Mouse (Mus musculus): ENCODE measurements around the gene Zcchc14. TPM values are rescaled to one million over a fixed set of nuclear protein-coding genes. Genes with fewer than 3 reads are reported as not detected.
"Not testable (repeated sequence)": the region's sequence is repeated elsewhere in the genome, so short reads cannot be mapped to it uniquely, and the experiment has no call there.

Zcchc14 gene
- polyA plus RNA-seq, 1 experiment = 11.0 TPM

- no peak overlapping the region for H3K27ac ChIP-seq (ENCODE audit: control insufficient read depth, insufficient read depth, low read depth, low read length)
- no peaks in the 10 kb centered on the region for H3K27me3 ChIP-seq (ENCODE audit: control insufficient read depth, insufficient read depth, low read length)
- TF ChIP-seq POLR2A (IDR thresholded peaks at IDR 0.05; ENCODE audit: control insufficient read depth, low read depth, low read length) (no peak), CTCF (IDR thresholded peaks at IDR 0.05; ENCODE audit: control insufficient read depth, insufficient read depth, insufficient replicate concordance, low read depth, low read length) (no peak)
- H3K36me3 ChIP-seq (ENCODE audit: control insufficient read depth, insufficient read depth, low read length) = no peaks in the 10 kb centered on the region
- no peak overlapping the region for H3K4me3 ChIP-seq (ENCODE audit: control insufficient read depth, low read depth, low read length)
- peaks cover 6% of the 10 kb centered on the region for H3K4me1 ChIP-seq (ENCODE audit: control insufficient read depth, insufficient read depth, low read length)
Measured at GRCm38 (mm10) chr8:121675161-121675560, 22.5 kb upstream of the Zcchc14 start.

DNA sequence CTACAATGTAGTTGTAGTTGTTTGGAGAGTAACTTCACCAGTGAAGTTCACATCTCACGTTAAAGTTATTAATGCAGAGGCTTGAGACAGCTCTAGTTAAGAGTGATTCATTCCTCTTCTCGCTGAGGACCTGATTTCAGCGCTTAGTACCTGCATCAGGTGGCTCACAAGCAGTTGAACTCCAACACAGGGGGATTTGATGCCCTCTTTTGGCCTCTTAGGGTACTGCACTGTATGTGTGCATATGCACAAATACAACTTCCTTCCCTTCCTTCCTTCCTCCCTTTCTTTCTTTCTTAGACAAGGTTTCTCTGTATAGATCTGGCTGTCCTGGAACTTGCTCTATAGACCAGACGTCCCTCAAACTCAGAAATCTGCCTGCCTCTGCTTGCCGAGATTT, 21.8 kb upstream of the Zcchc14 start:
- TF ChIP-seq POLR2A (IDR thresholded peaks at IDR 0.05; ENCODE audit: control insufficient read depth, low read depth, low read length) = no peak
- no peak for TF ChIP-seq CTCF (IDR thresholded peaks at IDR 0.05; ENCODE audit: control insufficient read depth, insufficient read depth, insufficient replicate concordance, low read depth, low read length)
- Histone ChIP-seq H3K4me1 (ENCODE audit: control insufficient read depth, insufficient read depth, low read length) (peaks cover 6% of the 10 kb centered on the region), H3K27me3 (ENCODE audit: control insufficient read depth, insufficient read depth, low read length) (no peaks in the 10 kb centered on the region), H3K4me3 (ENCODE audit: control insufficient read depth, low read depth, low read length) (no peak overlapping the region), H3K36me3 (ENCODE audit: control insufficient read depth, insufficient read depth, low read length) (no peaks in the 10 kb centered on the region), H3K27ac (ENCODE audit: control insufficient read depth, insufficient read depth, low read depth, low read length) (no peak overlapping the region)

GRCm38 (mm10) chr8:121673917-121674316, 21.2 kb upstream of the Zcchc14 start:
- no peak overlapping the region for H3K4me3 ChIP-seq (ENCODE audit: control insufficient read depth, low read depth, low read length)
- peaks cover 6% of the 10 kb centered on the region for H3K4me1 ChIP-seq (ENCODE audit: control insufficient read depth, insufficient read depth, low read length)
- TF ChIP-seq CTCF (IDR thresholded peaks at IDR 0.05; ENCODE audit: control insufficient read depth, insufficient read depth, insufficient replicate concordance, low read depth, low read length) (no peak), POLR2A (IDR thresholded peaks at IDR 0.05; ENCODE audit: control insufficient read depth, low read depth, low read length) (no peak)
- H3K27ac ChIP-seq (ENCODE audit: control insufficient read depth, insufficient read depth, low read depth, low read length) = no peak overlapping the region
- H3K27me3 ChIP-seq (ENCODE audit: control insufficient read depth, insufficient read depth, low read length) = no peaks in the 10 kb centered on the region
- H3K36me3 ChIP-seq (ENCODE audit: control insufficient read depth, insufficient read depth, low read length) = no peaks in the 10 kb centered on the region

DNA sequence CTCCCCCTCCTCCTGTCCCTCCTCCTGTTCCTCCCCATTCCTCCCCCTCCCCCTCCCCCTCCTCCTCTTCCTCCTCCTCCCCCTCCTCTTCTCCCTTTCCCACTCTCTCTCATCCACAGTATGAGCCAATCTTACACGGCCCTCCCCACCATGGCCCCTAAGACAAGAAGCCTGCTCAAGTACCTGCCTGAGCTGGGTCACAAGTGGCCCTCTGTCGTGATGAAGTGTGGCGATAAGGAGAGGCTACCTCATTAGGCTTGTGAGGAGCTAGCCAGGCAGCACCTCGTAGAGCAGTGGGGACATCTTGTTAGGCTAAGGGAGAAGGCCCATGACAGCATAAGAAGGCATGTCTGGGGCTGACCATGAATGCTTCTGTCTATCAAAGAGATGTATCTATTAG, 20.5 kb upstream of the Zcchc14 start:
- Histone ChIP-seq H3K4me1 (ENCODE audit: control insufficient read depth, insufficient read depth, low read length) (peaks cover 6% of the 10 kb centered on the region), H3K36me3 (ENCODE audit: control insufficient read depth, insufficient read depth, low read length) (no peaks in the 10 kb centered on the region), H3K27me3 (ENCODE audit: control insufficient read depth, insufficient read depth, low read length) (no peaks in the 10 kb centered on the region), H3K27ac (ENCODE audit: control insufficient read depth, insufficient read depth, low read depth, low read length) (no peak overlapping the region), H3K4me3 (ENCODE audit: control insufficient read depth, low read depth, low read length) (no peak overlapping the region)
- no peak for TF ChIP-seq CTCF (IDR thresholded peaks at IDR 0.05; ENCODE audit: control insufficient read depth, insufficient read depth, insufficient replicate concordance, low read depth, low read length)
- no peak for TF ChIP-seq POLR2A (IDR thresholded peaks at IDR 0.05; ENCODE audit: control insufficient read depth, low read depth, low read length)

- Histone ChIP-seq H3K27ac (ENCODE audit: control insufficient read depth, insufficient read depth, low read depth, low read length) (no peak overlapping the region), H3K27me3 (ENCODE audit: control insufficient read depth, insufficient read depth, low read length) (no peaks in the 10 kb centered on the region), H3K4me1 (ENCODE audit: control insufficient read depth, insufficient read depth, low read length) (no peaks in the 10 kb centered on the region), H3K4me3 (ENCODE audit: control insufficient read depth, low read depth, low read length) (no peak overlapping the region), H3K36me3 (ENCODE audit: control insufficient read depth, insufficient read depth, low read length) (no peaks in the 10 kb centered on the region)
- TF ChIP-seq POLR2A (IDR thresholded peaks at IDR 0.05; ENCODE audit: control insufficient read depth, low read depth, low read length) (no peak), CTCF (IDR thresholded peaks at IDR 0.05; ENCODE audit: control insufficient read depth, insufficient read depth, insufficient replicate concordance, low read depth, low read length) (no peak)
Measured at GRCm38 (mm10) chr8:121669208-121669607, 16.5 kb upstream of the Zcchc14 start.

DNA sequence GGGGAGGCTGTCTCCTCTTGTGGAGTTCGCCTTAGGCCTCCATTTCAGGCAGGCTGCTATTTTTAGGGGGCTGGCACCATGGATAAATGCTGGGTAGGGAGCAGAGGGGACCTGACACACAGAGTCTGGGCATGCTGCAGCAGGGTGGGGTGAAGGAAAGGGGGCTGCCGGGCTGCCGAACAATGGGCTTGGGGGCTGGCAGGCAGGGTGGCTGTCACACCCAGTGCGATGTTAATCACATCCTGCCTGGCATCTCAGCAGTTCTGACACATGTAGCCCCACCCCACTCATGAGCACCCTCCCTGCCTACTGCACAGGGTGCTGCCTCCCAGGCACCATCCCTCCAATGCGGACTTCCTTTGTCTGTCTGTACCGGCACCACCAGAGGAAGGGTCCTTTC, 15.9 kb upstream of the Zcchc14 start:
- H3K27me3 ChIP-seq (ENCODE audit: control insufficient read depth, insufficient read depth, low read length) = no peaks in the 10 kb centered on the region
- TF ChIP-seq POLR2A (IDR thresholded peaks at IDR 0.05; ENCODE audit: control insufficient read depth, low read depth, low read length) = no peak
- TF ChIP-seq CTCF (IDR thresholded peaks at IDR 0.05; ENCODE audit: control insufficient read depth, insufficient read depth, insufficient replicate concordance, low read depth, low read length) = no peak
- H3K4me1 ChIP-seq (ENCODE audit: control insufficient read depth, insufficient read depth, low read length) = no peaks in the 10 kb centered on the region
- H3K4me3 ChIP-seq (ENCODE audit: control insufficient read depth, low read depth, low read length) = no peak overlapping the region
- H3K36me3 ChIP-seq (ENCODE audit: control insufficient read depth, insufficient read depth, low read length) = no peaks in the 10 kb centered on the region
- H3K27ac ChIP-seq (ENCODE audit: control insufficient read depth, insufficient read depth, low read depth, low read length) = no peak overlapping the region

- H3K4me3 ChIP-seq (ENCODE audit: control insufficient read depth, low read depth, low read length); H3K4me1 ChIP-seq (ENCODE audit: control insufficient read depth, insufficient read depth, low read length); H3K27ac ChIP-seq (ENCODE audit: control insufficient read depth, insufficient read depth, low read depth, low read length); H3K27me3 ChIP-seq (ENCODE audit: control insufficient read depth, insufficient read depth, low read length); H3K36me3 ChIP-seq (ENCODE audit: control insufficient read depth, insufficient read depth, low read length): not testable (repeated sequence)
Measured at GRCm38 (mm10) chr8:121667936-121668500, 15.3 kb upstream of the Zcchc14 start.

DNA sequence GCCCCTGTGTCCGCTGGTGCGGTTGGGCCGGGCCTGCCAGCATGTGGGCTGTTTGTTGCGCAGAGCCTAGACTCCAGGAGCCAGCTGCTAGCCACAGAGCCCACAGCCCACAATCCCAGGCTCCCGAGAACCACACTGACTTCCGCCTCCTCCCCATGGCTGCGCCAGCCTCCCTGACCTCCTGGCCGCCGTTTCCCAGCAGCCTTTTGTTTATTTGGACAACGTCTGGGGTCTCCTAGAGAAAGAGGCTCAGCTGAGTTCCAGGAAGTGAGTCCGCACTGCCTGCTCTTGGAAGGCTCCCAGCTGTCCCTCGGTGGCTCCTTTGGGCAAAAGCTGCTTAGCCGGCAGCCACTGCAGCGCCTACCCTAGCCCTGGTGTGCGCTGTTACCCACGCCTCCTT, 12.6 kb upstream of the Zcchc14 start:
- H3K36me3 ChIP-seq (ENCODE audit: control insufficient read depth, insufficient read depth, low read length) = no peaks in the 10 kb centered on the region
- no peak for TF ChIP-seq CTCF (IDR thresholded peaks at IDR 0.05; ENCODE audit: control insufficient read depth, insufficient read depth, insufficient replicate concordance, low read depth, low read length)
- TF ChIP-seq POLR2A (IDR thresholded peaks at IDR 0.05; ENCODE audit: control insufficient read depth, low read depth, low read length) = no peak
- H3K4me1 ChIP-seq (ENCODE audit: control insufficient read depth, insufficient read depth, low read length) = no peaks in the 10 kb centered on the region
- H3K27me3 ChIP-seq (ENCODE audit: control insufficient read depth, insufficient read depth, low read length) = no peaks in the 10 kb centered on the region
- H3K4me3 ChIP-seq (ENCODE audit: control insufficient read depth, low read depth, low read length) = no peak overlapping the region
- H3K27ac ChIP-seq (ENCODE audit: control insufficient read depth, insufficient read depth, low read depth, low read length) = no peak overlapping the region

Measured in testis, adult 2 months (tissue).